Mouse (Mus musculus) adrenal gland, postnatal 0 days (tissue): ENCODE results near the gene Gm13030. TPM values are rescaled to one million over a fixed set of nuclear protein-coding genes. Genes with fewer than 3 reads are reported as not detected.

Experiments
- polyA plus RNA-seq: library from polyadenylated mRNA; unstranded; fragments of >200 nt; fragmentation: Nextera tagmentation; extraction: Ambion mirVana; gene quantifications from 2 replicates; pipeline ENCODE4 v1.2.1, GENCODE M21; 2015

Gm13030 gene
- not detected in 2 replicates for polyA plus RNA-seq

GRCm38 (mm10) chr4:138873864-138874263 lies at the start of gene Gm13030:
TSS of gene Gm13030 (minus strand) at chr4:138873964.

DNA sequence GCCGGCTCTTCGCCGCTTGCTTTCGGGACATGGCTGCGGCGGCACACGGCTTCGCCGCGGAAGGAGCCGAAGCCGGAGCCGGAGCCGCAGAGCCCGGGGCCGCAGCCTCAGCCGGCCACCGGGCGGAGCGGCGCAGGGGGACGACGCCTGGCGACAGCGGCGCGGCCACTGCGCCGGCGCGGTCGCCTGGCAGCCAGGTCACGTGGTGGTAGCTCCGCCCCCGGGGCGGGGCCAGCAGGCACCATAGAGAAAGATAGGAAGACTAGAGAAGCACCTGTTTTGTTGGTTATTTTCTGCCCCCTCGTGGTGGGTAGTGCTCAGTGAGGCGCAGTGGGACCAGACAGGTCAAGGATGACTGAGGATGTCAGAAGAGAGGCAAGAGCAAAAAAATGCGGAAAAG lies 40.0 kb upstream of the Gm13030 start, which contains the start of gene Otud3:
Gene Otud3 (minus strand): TSS at position 149 of the 400 bp plus-strand sequence.

GRCm38 (mm10) chr4:138877731-138878130 lies 4.0 kb upstream of the Gm13030 start, which contains the start of gene Pla2g2e:
TSS of gene Pla2g2e (plus strand) at chr4:138877942.

DNA sequence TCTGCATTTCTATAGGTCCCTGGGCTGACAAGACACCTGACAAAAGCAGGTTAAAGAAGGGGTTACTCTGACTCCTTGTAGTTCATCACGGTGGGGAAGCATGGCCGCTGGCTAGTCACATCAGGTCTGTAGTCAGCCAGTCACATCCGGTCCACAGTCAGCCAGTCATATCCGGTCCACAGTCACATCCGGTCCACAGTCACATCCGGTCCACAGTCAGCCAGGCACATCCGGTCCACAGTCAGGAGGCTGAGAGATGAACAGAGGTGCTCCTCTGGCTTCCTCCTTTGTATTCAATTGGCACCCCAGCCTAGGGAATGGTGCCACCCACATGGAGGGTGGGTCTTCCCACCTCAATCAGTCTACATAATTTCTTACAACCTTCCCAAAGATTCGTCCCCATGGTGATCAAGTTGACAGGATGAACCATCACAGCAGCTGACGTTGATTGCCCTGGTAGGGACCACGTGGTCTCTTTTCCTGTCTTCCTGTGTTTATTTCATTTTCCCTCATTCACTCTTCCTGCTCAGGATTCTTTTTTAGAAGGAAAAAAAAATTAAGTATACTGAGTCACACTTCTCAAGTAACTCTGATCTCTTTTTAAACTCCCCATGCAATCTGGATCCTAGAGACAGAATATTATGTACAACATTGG lies 10.3 kb downstream of the Gm13030 start, which contains the start of gene Pla2g5:
Gene Pla2g5 (minus strand): TSS at position 139 of the 655 bp plus-strand sequence.

Other genes starting within 250 kb of the Gm13030 start
- gene Vwa5b1, start 238.1 kb downstream of the Gm13030 start, polyA plus RNA-seq, result 0.17 and 0.24 TPM in 2 replicates
- gene Pla2g2c, start 149.2 kb downstream of the Gm13030 start, polyA plus RNA-seq, result 1.3 TPM in 2 replicates
- 0.61 and 1.2 TPM in 2 replicates for gene Ubxn10, start 136.8 kb downstream of the Gm13030 start, polyA plus RNA-seq
- 8.4 and 9.8 TPM in 2 replicates for gene Pla2g2f, start 116.3 kb downstream of the Gm13030 start, polyA plus RNA-seq
- 1.6 and 2.0 TPM in 2 replicates for gene Pla2g2d, start 98.2 kb downstream of the Gm13030 start, polyA plus RNA-seq
- gene Pla2g5, start 10.5 kb downstream of the Gm13030 start, polyA plus RNA-seq, result 51.0 and 71.1 TPM in 2 replicates
- 0.50 TPM in 1 of 2 replicates, not detected in the other for gene Pla2g2e, start 4.0 kb upstream of the Gm13030 start, polyA plus RNA-seq
- 2.4 and 3.1 TPM in 2 replicates for gene Otud3, start 40.0 kb upstream of the Gm13030 start, polyA plus RNA-seq
- gene Rnf186, start 93.1 kb upstream of the Gm13030 start, polyA plus RNA-seq, result 0.11 and 0.30 TPM in 2 replicates
- 6.9 and 9.6 TPM in 2 replicates for gene Tmco4, start 98.9 kb upstream of the Gm13030 start, polyA plus RNA-seq
- gene Htr6, start 201.6 kb upstream of the Gm13030 start, polyA plus RNA-seq, result 0.06 and 0.09 TPM in 2 replicates
- gene Nbl1, start 219.0 kb upstream of the Gm13030 start, polyA plus RNA-seq, result 106 and 199 TPM in 2 replicates